Mouse (Mus musculus): ENCODE results near the gene Svep1.

DNA sequence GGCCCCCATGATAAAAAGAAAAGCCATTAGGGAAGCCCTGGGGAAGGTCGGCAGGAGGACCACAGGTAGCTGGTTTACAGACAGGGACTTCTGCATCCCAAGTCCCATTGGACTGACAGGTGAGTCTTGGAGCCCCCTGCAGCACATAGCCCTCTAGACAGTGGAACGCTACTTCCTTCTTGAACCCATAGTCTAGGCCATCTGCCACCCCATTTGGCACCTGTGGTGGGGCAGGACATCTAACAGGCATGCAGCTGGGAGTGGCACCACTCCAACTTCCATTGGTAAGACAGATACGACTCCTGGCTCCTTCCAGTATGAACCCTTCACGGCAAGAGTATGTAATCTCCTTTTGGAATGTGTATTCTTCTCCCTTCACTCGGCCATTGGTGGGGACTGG lies 137.8 kb downstream of the Svep1 start:
- TF ChIP-seq POLR2A (IDR thresholded peaks at IDR 0.05; ENCODE audit: insufficient read length, low read depth) = no peak
- TF ChIP-seq USF1 (IDR thresholded peaks at IDR 0.05; ENCODE audit: low read depth) = no peak
- TF ChIP-seq TCF12 (IDR thresholded peaks at IDR 0.05; ENCODE audit: insufficient read depth, poor library complexity, severe bottlenecking) = no peak
